Mouse (Mus musculus) kidney, embryonic 14.5 days (tissue): Measurements from ENCODE around the gene Gm11733. TPM values are rescaled to one million over a fixed set of nuclear protein-coding genes. Genes with fewer than 3 reads are reported as not detected.

ENCODE experiments used
- ATAC-seq: fragments of 200-750 bp; cut with Nextera tagmentation; 2 replicates; pipeline ENCODE4 v1.8.0; 2017; ENCODE audit warnings: moderate number of reproducible peaks, mild to moderate bottlenecking, moderate TSS enrichment, moderate library complexity; ENCODE audit not compliant: low FRiP score, low TSS enrichment
- H3K27ac ChIP-seq: fragments of 300-500 bp; sonication (generic); 2 replicates; pipeline ENCODE4 v1.5.1; 2014; ENCODE audit warnings: low read depth, mild to moderate bottlenecking, low read length, moderate library complexity, mixed read lengths
- H3K27me3 ChIP-seq: fragments of 300-500 bp; sonication (generic); 2 replicates; pipeline ENCODE4 v1.6.1; 2014; ENCODE audit warnings: mild to moderate bottlenecking, low read length; ENCODE audit not compliant: control insufficient read depth, insufficient read depth
- H3K36me3 ChIP-seq: fragments of 300-500 bp; sonication (generic); 2 replicates; pipeline ENCODE4 v1.6.1; 2014; ENCODE audit warnings: low read length, mixed read lengths; ENCODE audit not compliant: control insufficient read depth, insufficient read depth
- H3K4me1 ChIP-seq: fragments of 300-500 bp; sonication (generic); 2 replicates; pipeline ENCODE4 v1.6.1; 2014; ENCODE audit warnings: low read length, mixed read lengths; ENCODE audit not compliant: control insufficient read depth, insufficient read depth
- H3K4me2 ChIP-seq: fragments of 300-500 bp; sonication (generic); replicated peaks from 2 replicates; pipeline ENCODE4 v1.6.1; 2014; ENCODE audit warnings: low read depth, mild to moderate bottlenecking, low read length
- H3K4me3 ChIP-seq: fragments of 300-500 bp; sonication (generic); 2 replicates; pipeline ENCODE4 v1.5.1; 2014; ENCODE audit warnings: mild to moderate bottlenecking, low read length
- H3K9ac ChIP-seq: fragments of 300-500 bp; sonication (generic); 2 replicates; pipeline ENCODE4 v1.6.1; 2014; ENCODE audit warnings: low read depth, mild to moderate bottlenecking, low read length, moderate library complexity
- H3K9me3 ChIP-seq: fragments of 300-500 bp; sonication (generic); 2 replicates; pipeline ENCODE4 v1.6.1; 2016; ENCODE audit warnings: low read length; ENCODE audit not compliant: control insufficient read depth
- WGBS: fragments of 180-500 bp; shearing (Covaris S2); extraction: QIAGEN DNeasy Blood & Tissue Kit; methylation state at CpG from one replicate; pipeline ENCODE4 v1.1.7; 2014; 5-methylcytosine and 5-hydroxymethylcytosine counted together
- polyA plus RNA-seq: library from polyadenylated mRNA; unstranded; fragments of >200 nt; fragmentation: Nextera tagmentation; extraction: Ambion mirVana; gene quantifications from 2 replicates; pipeline ENCODE4 v1.2.1, GENCODE M21; 2014

Gm11733 gene
- polyA plus RNA-seq, 1 experiment from 2014 or later, result not detected

DNA sequence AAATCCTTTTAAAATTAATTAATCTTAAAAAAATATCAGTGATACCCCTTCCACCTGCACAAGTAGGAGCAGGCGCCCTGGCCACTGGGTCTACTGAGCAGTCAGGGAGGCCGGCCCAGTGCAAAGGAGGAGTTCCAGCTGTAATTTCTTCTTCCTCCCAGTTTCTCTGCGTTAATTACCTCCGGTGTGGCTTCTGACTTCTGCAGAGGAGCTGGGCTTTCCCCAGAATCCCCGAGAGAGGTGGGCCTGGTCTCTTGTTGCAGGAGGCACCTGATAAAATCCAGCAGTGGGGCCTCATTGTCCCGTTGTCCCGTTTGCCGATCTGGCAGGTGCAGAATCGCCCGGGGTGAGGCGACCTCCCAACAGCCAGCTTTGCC lies 1.9 kb upstream of the Gm11733 start:
- Histone ChIP-seq H3K4me3 (peak overlapping the region; percentile 24), H3K9ac (peak overlapping the region; percentile 35; the same call in 1 of the 2 replicates), H3K9me3 (peaks cover 5% of the 10 kb centered on the region; the same call in 1 of the 2 replicates), H3K27ac (no peak overlapping the region; the same call in 1 of the 2 replicates), H3K27me3 (no peaks in the 10 kb centered on the region), H3K36me3 (no peaks in the 10 kb centered on the region), H3K4me2 (peak overlapping the region; percentile 52), H3K4me1 (peaks cover 27% of the 10 kb centered on the region)
- ATAC-seq, result no peak
- 6% methylated on average over 11 of the region's 11 CpGs for WGBS

DNA sequence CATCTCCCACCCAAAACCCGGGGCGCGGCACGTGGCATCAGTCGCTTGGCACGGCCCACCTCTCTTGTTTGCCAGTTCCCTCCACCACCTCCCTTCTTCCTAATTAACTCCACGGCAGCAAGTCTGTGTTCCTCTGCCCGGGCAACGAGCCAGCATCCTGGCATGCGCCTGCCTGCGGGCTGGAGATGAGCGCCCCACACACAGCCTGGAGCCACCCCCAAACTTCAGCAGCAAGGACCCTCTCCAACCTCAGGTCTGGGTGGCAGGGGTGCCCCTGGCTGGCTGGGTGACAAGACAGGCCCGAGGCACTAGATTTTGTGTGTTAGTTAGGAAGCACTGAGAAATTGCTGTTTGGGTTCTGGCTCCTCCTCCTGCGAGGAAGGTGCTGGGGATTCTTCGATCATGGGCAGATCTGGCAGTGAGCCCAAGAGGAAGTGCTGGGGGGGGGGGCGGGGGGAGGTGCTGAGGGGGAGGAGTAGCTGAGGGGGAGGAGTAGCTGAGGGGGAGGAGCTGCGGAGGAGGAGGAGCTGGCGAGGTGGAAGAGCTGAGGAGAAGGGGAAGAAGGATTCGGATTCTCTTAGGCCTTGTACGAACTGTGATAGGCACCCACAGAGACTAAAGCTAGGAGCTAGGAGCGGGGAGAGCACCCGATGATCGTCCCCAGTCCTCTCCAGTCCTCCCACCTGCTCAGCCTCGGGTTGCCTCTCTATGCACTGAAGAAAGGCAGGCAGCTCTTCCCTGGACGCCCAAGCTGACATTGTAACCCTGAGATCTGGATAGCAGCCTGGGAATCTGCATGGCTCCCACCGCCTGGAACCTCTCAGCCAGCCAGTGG lies 1.3 kb upstream of the Gm11733 start:
- peak overlapping the region; percentile 46; the same call in 1 of the 2 replicates for H3K9ac ChIP-seq
- peak; percentile 55 for ATAC-seq
- peaks cover 27% of the 10 kb centered on the region for H3K4me1 ChIP-seq
- 3% methylated on average over 25 of the region's 26 CpGs for WGBS
- H3K4me2 ChIP-seq, result peak overlapping the region; percentile 52
- H3K27ac ChIP-seq, result no peak overlapping the region; the same call in 1 of the 2 replicates
- peak overlapping the region; percentile 24 for H3K4me3 ChIP-seq
- H3K27me3 ChIP-seq, result no peaks in the 10 kb centered on the region
- H3K9me3 ChIP-seq, result peaks cover 3% of the 10 kb centered on the region; the same call in 1 of the 2 replicates
- H3K36me3 ChIP-seq, result no peaks in the 10 kb centered on the region

- peaks cover 9% of the 10 kb centered on the region; the same call in 1 of the 2 replicates for H3K4me1 ChIP-seq
- no peak overlapping the region for H3K9ac ChIP-seq
- WGBS, result 69% methylated on average over 17 of the region's 17 CpGs
- H3K9me3 ChIP-seq, result peaks cover 4% of the 10 kb centered on the region; the same call in 1 of the 2 replicates
- no peak overlapping the region for H3K4me3 ChIP-seq
- no peak overlapping the region for H3K27ac ChIP-seq
- no peak for ATAC-seq
- H3K27me3 ChIP-seq, result no peaks in the 10 kb centered on the region
- no peaks in the 10 kb centered on the region for H3K36me3 ChIP-seq
- no peak overlapping the region for H3K4me2 ChIP-seq
Observed at GRCm38 (mm10) chr11:117491408-117492208, 7.4 kb downstream of the Gm11733 start.

GRCm38 (mm10) chr11:117492209-117492505 lies 8.0 kb downstream of the Gm11733 start:
- no peak for ATAC-seq
- Histone ChIP-seq H3K27ac (no peak overlapping the region), H3K4me2 (no peak overlapping the region), H3K27me3 (no peaks in the 10 kb centered on the region), H3K9ac (no peak overlapping the region), H3K4me3 (no peak overlapping the region), H3K9me3 (peaks cover 4% of the 10 kb centered on the region; the same call in 1 of the 2 replicates), H3K4me1 (peaks cover 15% of the 10 kb centered on the region), H3K36me3 (no peaks in the 10 kb centered on the region)
- 27% methylated on average over 1 of the region's 1 CpGs for WGBS

DNA sequence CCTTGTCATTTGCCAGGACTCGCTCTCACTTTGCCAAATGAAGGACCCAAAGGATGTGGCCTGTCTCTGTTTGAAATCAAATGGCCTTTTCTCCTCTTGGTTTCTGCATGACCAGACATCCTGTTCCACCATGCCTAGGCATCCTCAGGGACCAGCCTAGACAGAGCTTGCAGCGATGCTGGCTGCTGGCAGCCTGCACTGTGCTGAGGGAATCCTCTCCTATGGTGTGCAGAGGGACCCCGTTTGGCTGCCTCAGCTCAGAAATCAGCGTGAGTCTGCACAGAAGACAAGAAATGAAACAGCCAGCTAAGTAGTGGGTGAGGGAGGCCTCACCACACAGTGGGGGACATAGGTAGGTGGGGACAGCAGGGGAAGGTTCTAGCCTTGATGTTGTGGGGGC lies 12.6 kb downstream of the Gm11733 start:
- H3K4me1 ChIP-seq, result peaks cover 22% of the 10 kb centered on the region
- no peak overlapping the region for H3K4me3 ChIP-seq
- no peak overlapping the region for H3K9ac ChIP-seq
- H3K27ac ChIP-seq, result no peak overlapping the region
- no peaks in the 10 kb centered on the region for H3K9me3 ChIP-seq
- 20% methylated on average over 4 of the region's 4 CpGs for WGBS
- no peak for ATAC-seq
- H3K4me2 ChIP-seq, result peak overlapping the region; percentile 8; the same call in 1 of the 2 replicates
- H3K27me3 ChIP-seq, result no peaks in the 10 kb centered on the region
- no peaks in the 10 kb centered on the region for H3K36me3 ChIP-seq

DNA sequence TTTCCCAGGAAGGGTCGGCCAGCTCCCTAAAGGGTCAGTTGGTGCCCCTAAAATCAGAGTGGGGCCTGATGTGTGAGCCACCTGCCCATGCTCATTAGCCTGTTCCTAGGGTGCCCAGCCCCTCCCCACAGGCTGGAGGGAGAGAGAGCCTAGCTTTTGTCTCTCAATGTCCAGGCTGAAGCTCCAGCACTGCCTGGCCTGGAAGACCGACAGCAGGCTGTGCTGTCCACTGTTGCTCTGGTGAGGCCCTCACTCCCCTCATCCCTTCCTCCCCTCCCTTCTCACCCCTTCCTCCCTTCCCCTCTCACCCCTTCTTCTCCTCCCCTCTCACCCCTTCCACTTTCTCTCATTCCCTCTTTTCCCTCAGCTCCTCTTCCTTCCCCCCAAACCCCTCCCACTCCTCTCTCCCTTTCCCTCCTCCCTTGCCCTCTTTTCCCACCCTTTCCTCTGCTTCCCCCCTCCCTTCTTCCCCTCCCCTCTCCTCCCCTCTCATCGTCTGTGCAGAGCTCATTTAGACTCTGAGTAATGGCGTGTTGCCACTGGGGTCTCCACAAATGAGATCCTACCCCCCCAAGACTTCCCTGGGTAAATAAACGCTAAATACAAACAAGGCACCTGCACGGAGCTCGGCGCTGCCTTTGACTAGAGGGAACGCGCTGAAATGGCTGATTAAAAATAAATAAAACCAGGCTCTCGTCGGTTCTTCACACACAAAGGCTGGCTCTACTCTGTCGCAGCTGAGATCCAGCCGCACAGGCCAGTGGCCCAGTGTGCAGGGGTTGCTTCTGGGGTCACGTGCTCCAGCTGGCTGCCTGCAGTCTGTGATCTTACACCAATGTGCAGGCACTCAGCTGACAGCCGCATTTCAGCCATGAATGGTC lies 13.3 kb downstream of the Gm11733 start:
- Histone ChIP-seq H3K9ac (0 out of 2 replicates have a peak overlapping the region, but pooled peaks have one; percentile 14), H3K4me2 (peak overlapping the region; percentile 16; the same call in 1 of the 2 replicates), H3K4me3 (no peak overlapping the region), H3K27ac (peak overlapping the region; percentile 63), H3K4me1 (peaks cover 19% of the 10 kb centered on the region), H3K9me3 (no peaks in the 10 kb centered on the region), H3K36me3 (no peaks in the 10 kb centered on the region), H3K27me3 (no peaks in the 10 kb centered on the region)
- peak; percentile 93 for ATAC-seq
- WGBS, result 12% methylated on average over 16 of the region's 16 CpGs

GRCm38 (mm10) chr11:117498137-117498511 lies 14.0 kb downstream of the Gm11733 start:
- Histone ChIP-seq H3K4me3 (no peak overlapping the region), H3K9me3 (no peaks in the 10 kb centered on the region), H3K27ac (peak overlapping the region; percentile 63; the same call in 1 of the 2 replicates), H3K36me3 (no peaks in the 10 kb centered on the region), H3K9ac (0 out of 2 replicates have a peak overlapping the region, but pooled peaks have one; percentile 14), H3K4me1 (peaks cover 19% of the 10 kb centered on the region), H3K4me2 (no peak overlapping the region), H3K27me3 (no peaks in the 10 kb centered on the region)
- 72% methylated on average over 1 of the region's 1 CpGs for WGBS
- no peak; the same call in 1 of the 2 replicates for ATAC-seq

- H3K9ac ChIP-seq, result no peak overlapping the region
- no peaks in the 10 kb centered on the region for H3K27me3 ChIP-seq
- no peaks in the 10 kb centered on the region for H3K9me3 ChIP-seq
- H3K36me3 ChIP-seq, result no peaks in the 10 kb centered on the region
- H3K4me1 ChIP-seq, result no peaks in the 10 kb centered on the region
- H3K4me3 ChIP-seq, result no peak overlapping the region
- WGBS, result 85% methylated on average over 4 of the region's 4 CpGs
- no peak for ATAC-seq
- H3K27ac ChIP-seq, result no peak overlapping the region
- no peak overlapping the region for H3K4me2 ChIP-seq
Observed at GRCm38 (mm10) chr11:117508972-117509371, 24.8 kb downstream of the Gm11733 start.
